Mouse (Mus musculus): ENCODE measurements around the gene Agl.

- no peak for TF ChIP-seq CTCF (IDR thresholded peaks at IDR 0.05; ENCODE audit: extremely low read depth, insufficient read length, insufficient replicate concordance, low read depth, low read length)
- no peak for TF ChIP-seq POLR2A (IDR thresholded peaks at IDR 0.05; ENCODE audit: low read depth, low read length)
Measured at GRCm38 (mm10) chr3:116694312-116694711, 113.7 kb downstream of the Agl start.

All from small intestine, adult 2 months (tissue).